Mouse (Mus musculus): ENCODE data around the gene Slc25a21. TPM values are rescaled to one million over a fixed set of nuclear protein-coding genes. Genes with fewer than 3 reads are reported as not detected.

Slc25a21 gene
- polyA plus RNA-seq, 1 experiment, result not detected

DNA sequence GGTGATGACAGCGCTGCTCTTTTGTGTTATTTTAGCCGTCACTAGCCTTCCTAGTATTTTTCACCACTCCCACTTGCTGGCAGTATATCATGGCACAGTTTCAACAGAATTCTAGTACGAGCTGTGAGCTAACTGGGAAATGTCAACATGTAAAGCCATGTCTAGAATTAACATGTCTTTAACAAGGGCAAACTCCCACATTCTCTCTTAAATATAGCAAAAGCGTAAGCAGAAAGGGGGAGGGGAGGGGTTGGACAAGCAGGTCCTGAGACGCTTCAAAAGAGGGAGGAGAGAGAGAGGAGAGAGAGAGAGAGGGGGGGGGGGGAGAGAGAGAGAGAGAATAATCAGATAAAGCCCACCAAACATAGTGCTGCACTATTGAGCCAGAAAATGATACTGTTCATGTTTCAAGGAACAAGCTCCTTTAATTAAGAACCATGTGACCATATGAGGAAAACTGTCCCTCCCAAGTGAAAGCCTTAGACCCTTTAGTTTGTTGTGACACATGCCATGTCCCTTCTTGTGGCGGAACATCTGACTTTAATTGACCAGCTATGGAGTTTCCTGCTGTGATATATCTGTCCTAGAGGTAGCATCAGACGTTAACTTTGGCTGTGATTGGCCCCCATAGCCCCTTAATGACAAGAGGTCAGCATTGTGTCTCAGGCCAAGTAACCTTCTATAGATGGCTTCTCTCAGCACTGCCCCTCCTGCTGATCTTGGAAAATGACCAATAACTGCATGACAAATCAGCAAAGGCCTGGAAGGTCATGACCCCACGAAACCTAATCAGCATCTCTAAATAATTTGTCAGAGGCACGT, 237.8 kb downstream of the Slc25a21 start:
- no peak overlapping the region for H3K4me3 ChIP-seq (ENCODE audit: low read depth, low read length)
- 0 out of 2 replicates have a peak, but pooled peaks cover 2% of the 10 kb centered on the region for H3K4me1 ChIP-seq (ENCODE audit: control insufficient read depth, insufficient read depth, insufficient read length, low read length)
- no peaks in the 10 kb centered on the region for H3K27me3 ChIP-seq (ENCODE audit: control insufficient read depth, insufficient read depth, low read length)
- H3K36me3 ChIP-seq (ENCODE audit: control insufficient read depth, insufficient read depth, low read length), result no peaks in the 10 kb centered on the region
- WGBS, result 48% methylated on average over 9 of the region's 9 CpGs
- H3K27ac ChIP-seq (ENCODE audit: insufficient read depth, low read depth, low read length), result no peak overlapping the region
- no peak for TF ChIP-seq CTCF (IDR thresholded peaks at IDR 0.05; ENCODE audit: extremely low read depth, insufficient read length, insufficient replicate concordance, low read depth, low read length)
- TF ChIP-seq POLR2A (IDR thresholded peaks at IDR 0.05; ENCODE audit: low read depth, low read length), result no peak

DNA sequence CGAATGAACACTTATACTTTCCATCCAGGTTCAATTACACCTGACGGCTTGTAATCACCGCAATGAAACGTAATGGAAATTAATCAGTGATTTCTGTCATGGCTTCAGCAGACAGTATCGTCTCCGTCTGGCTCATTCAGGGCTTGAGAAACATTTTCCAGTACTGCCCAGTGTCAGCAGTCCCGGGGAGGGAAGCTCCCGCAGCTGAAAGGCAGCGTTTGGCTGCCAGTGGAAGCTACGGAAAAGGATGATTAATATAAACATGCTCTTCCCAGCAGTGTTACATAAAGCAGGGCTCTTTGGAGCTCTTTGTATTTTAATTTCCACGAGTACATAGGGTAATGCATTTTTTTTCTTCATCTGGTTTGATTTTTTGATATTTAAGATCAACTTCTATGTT, 239.0 kb downstream of the Slc25a21 start:
- no peak overlapping the region for H3K4me3 ChIP-seq (ENCODE audit: low read depth, low read length)
- H3K27ac ChIP-seq (ENCODE audit: insufficient read depth, low read depth, low read length), result no peak overlapping the region
- no peaks in the 10 kb centered on the region for H3K27me3 ChIP-seq (ENCODE audit: control insufficient read depth, insufficient read depth, low read length)
- TF ChIP-seq POLR2A (IDR thresholded peaks at IDR 0.05; ENCODE audit: low read depth, low read length) (no peak), CTCF (IDR thresholded peaks at IDR 0.05; ENCODE audit: extremely low read depth, insufficient read length, insufficient replicate concordance, low read depth, low read length) (no peak)
- H3K4me1 ChIP-seq (ENCODE audit: control insufficient read depth, insufficient read depth, insufficient read length, low read length), result 0 out of 2 replicates have a peak, but pooled peaks cover 2% of the 10 kb centered on the region
- no peaks in the 10 kb centered on the region for H3K36me3 ChIP-seq (ENCODE audit: control insufficient read depth, insufficient read depth, low read length)
- 62% methylated on average over 11 of the region's 11 CpGs for WGBS

DNA sequence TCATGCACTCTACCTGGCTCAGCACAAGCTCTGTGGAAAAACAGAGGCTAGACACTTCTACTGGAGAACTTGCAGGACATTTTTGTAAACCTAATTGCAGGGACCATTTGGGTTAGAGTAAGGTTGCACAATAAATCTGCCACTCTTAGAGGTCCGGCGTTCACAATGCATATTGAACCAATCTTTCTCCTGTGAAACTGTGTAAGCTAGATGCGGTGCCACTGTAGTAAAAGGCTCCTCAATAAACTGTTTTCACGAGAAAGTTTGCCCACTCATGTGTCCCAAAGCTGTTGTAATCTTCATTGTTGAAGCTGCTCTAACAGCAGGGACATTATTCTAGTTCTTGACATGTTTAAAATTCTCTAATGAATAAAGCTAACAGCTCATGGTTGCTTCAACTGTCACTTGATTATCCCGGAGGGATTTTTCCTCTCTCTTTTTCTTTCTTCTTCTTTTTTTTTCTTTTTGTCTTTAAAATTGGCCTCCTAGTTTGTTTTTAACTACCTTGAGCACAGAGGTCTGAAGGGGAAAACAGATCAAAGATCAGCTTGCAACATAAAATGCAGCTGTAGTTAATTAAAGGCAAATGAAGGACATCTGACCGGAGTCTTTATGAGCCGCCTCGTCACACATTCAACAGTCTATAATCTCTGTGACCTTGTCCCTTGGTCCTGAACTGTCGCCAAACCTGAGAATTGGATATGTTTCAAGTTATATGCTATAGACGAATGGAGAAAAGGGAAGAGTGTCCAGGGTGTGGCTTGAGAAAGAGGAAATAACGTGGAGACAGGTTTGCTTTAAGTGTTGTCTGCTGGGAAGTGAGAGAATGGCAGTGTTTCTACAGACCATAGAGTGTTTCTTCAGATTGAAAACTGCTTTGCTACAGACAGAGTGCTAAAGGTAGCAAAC, 245.3 kb downstream of the Slc25a21 start:
- H3K4me3 ChIP-seq (ENCODE audit: low read depth, low read length), result no peak overlapping the region
- H3K27ac ChIP-seq (ENCODE audit: insufficient read depth, low read depth, low read length), result no peak overlapping the region
- H3K4me1 ChIP-seq (ENCODE audit: control insufficient read depth, insufficient read depth, insufficient read length, low read length), result peaks cover 2% of the 10 kb centered on the region; the same call in 1 of the 2 replicates
- TF ChIP-seq CTCF (IDR thresholded peaks at IDR 0.05; ENCODE audit: extremely low read depth, insufficient read length, insufficient replicate concordance, low read depth, low read length) (no peak), POLR2A (IDR thresholded peaks at IDR 0.05; ENCODE audit: low read depth, low read length) (no peak)
- WGBS, result 27% methylated on average over 11 of the region's 11 CpGs
- H3K36me3 ChIP-seq (ENCODE audit: control insufficient read depth, insufficient read depth, low read length), result no peaks in the 10 kb centered on the region
- H3K27me3 ChIP-seq (ENCODE audit: control insufficient read depth, insufficient read depth, low read length), result no peaks in the 10 kb centered on the region

DNA sequence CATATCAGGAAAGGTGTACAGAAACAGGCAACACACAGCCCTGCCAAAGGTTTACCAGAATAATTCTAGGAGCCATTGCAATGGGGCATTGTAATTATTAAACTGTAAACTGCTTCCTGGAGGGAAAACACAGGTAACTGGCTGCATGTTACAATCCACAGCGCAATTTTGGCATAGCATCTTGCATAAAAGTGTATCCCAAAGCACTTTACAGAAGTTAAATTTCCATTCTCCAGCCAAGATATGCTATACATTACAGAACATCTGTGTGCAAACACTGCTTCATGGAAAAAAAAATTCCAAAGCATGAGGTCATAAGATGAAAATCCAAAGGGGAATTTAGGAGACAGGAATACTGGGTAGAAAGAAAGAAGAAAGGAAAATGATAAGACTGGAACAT, 253.0 kb downstream of the Slc25a21 start:
- Histone ChIP-seq H3K4me3 (ENCODE audit: low read depth, low read length) (no peak overlapping the region), H3K4me1 (ENCODE audit: control insufficient read depth, insufficient read depth, insufficient read length, low read length) (no peaks in the 10 kb centered on the region), H3K36me3 (ENCODE audit: control insufficient read depth, insufficient read depth, low read length) (no peaks in the 10 kb centered on the region), H3K27me3 (ENCODE audit: control insufficient read depth, insufficient read depth, low read length) (no peaks in the 10 kb centered on the region), H3K27ac (ENCODE audit: insufficient read depth, low read depth, low read length) (no peak overlapping the region)
- WGBS, result 80% methylated on average over 1 of the region's 1 CpGs
- TF ChIP-seq CTCF (IDR thresholded peaks at IDR 0.05; ENCODE audit: extremely low read depth, insufficient read length, insufficient replicate concordance, low read depth, low read length) (no peak), POLR2A (IDR thresholded peaks at IDR 0.05; ENCODE audit: low read depth, low read length) (no peak)

DNA sequence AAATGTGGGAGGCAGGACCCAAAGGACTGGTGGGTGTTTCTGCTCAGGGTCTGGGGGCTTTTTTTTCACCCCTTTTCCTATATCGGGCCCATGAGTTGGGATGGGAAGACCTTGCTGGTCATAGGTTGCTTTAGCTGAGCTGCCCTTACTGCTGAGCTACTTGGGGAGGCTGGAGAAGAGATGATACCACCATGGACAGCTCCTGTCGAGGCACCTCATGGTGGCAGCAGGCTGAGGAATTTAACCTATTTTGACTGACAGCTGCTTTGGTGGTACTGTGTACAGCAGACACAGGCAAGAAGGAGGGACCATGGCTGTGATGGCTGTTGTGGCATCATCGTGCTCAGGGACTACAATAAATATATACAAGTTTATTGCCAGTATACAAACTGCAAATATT, 256.4 kb downstream of the Slc25a21 start:
- Histone ChIP-seq H3K4me3 (ENCODE audit: low read depth, low read length) (no peak overlapping the region), H3K27ac (ENCODE audit: insufficient read depth, low read depth, low read length) (no peak overlapping the region), H3K36me3 (ENCODE audit: control insufficient read depth, insufficient read depth, low read length) (no peaks in the 10 kb centered on the region), H3K4me1 (ENCODE audit: control insufficient read depth, insufficient read depth, insufficient read length, low read length) (no peaks in the 10 kb centered on the region), H3K27me3 (ENCODE audit: control insufficient read depth, insufficient read depth, low read length) (no peaks in the 10 kb centered on the region)
- TF ChIP-seq CTCF (IDR thresholded peaks at IDR 0.05; ENCODE audit: extremely low read depth, insufficient read length, insufficient replicate concordance, low read depth, low read length) (no peak), POLR2A (IDR thresholded peaks at IDR 0.05; ENCODE audit: low read depth, low read length) (no peak)
- WGBS, result 50% methylated on average over 3 of the region's 3 CpGs

DNA sequence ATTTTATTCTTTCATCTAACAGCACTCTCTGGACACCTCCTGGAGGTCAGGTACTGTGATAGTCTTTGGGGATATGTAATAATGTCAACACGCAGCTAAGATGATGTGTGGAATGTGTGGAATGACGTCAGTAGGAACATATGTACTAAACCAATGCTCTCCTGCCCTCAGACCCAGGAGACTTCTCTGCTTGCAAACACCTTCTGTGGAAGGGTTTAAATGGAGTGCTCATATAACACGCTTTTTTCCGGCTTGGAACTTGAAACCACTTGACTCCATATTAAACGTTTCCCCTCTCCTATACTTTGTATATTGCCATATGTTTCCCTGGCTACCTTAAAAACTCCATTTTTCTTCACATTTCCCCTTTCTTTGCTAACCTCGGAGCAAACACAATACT, 279.1 kb downstream of the Slc25a21 start:
- H3K36me3 ChIP-seq (ENCODE audit: control insufficient read depth, insufficient read depth, low read length), result no peaks in the 10 kb centered on the region
- H3K4me1 ChIP-seq (ENCODE audit: control insufficient read depth, insufficient read depth, insufficient read length, low read length), result no peaks in the 10 kb centered on the region
- WGBS, result 80% methylated on average over 6 of the region's 6 CpGs
- no peaks in the 10 kb centered on the region for H3K27me3 ChIP-seq (ENCODE audit: control insufficient read depth, insufficient read depth, low read length)
- no peak for TF ChIP-seq CTCF (IDR thresholded peaks at IDR 0.05; ENCODE audit: extremely low read depth, insufficient read length, insufficient replicate concordance, low read depth, low read length)
- no peak for TF ChIP-seq POLR2A (IDR thresholded peaks at IDR 0.05; ENCODE audit: low read depth, low read length)
- no peak overlapping the region for H3K27ac ChIP-seq (ENCODE audit: insufficient read depth, low read depth, low read length)
- H3K4me3 ChIP-seq (ENCODE audit: low read depth, low read length), result no peak overlapping the region

DNA sequence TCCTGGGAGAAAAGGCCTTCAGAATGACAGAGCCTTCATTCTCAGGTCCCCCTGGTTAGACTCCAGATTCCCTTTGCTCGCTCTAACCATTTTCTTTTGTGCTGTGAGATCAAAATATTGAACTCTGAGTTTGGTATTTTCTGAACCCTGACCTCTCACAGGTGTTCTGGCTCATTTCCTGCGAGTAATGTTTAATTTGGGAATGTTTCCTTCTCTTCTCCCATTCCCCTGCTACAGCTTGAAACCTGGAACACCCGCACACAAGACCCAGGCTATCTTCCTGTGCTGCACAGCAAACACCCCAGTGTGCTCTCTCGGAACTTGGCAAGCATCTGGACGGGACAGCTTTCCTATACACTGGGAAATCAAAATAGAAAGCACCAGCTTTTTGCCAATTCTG, 290.8 kb downstream of the Slc25a21 start:
- Histone ChIP-seq H3K4me1 (ENCODE audit: control insufficient read depth, insufficient read depth, insufficient read length, low read length) (no peaks in the 10 kb centered on the region), H3K4me3 (ENCODE audit: low read depth, low read length) (no peak overlapping the region), H3K36me3 (ENCODE audit: control insufficient read depth, insufficient read depth, low read length) (no peaks in the 10 kb centered on the region), H3K27me3 (ENCODE audit: control insufficient read depth, insufficient read depth, low read length) (no peaks in the 10 kb centered on the region), H3K27ac (ENCODE audit: insufficient read depth, low read depth, low read length) (no peak overlapping the region)
- TF ChIP-seq CTCF (IDR thresholded peaks at IDR 0.05; ENCODE audit: extremely low read depth, insufficient read length, insufficient replicate concordance, low read depth, low read length), result no peak
- no peak for TF ChIP-seq POLR2A (IDR thresholded peaks at IDR 0.05; ENCODE audit: low read depth, low read length)
- 49% methylated on average over 5 of the region's 5 CpGs for WGBS
